Mouse (Mus musculus): ENCODE measurements at regions not wholly inside any gene's neighbourhood (a gene's known extent, or its start where the extent isn't known, plus 50 kb on each side); places are given as distances from the start of the nearest gene placed in this dataset.

GRCm38 (mm10) chr3:21484052-21484451 lies 592.4 kb upstream of the Tbl1xr1 start:
- no peak overlapping the region for H3K27ac ChIP-seq (replicated peaks)
- H3K27me3 ChIP-seq, result no peaks in the 10 kb centered on the region
- WGBS, result 78% methylated on average over 2 of the region's 2 CpGs
- H3K4me3 ChIP-seq, result no peak overlapping the region
- ATAC-seq (ENCODE audit: low FRiP score, low read depth), result no peak
- H3K4me1 ChIP-seq, result peaks cover 9% of the 10 kb centered on the region
- no peak overlapping the region for H3K4me2 ChIP-seq (replicated peaks)
- H3K36me3 ChIP-seq, result no peaks in the 10 kb centered on the region
- H3K9ac ChIP-seq (replicated peaks), result no peak overlapping the region
- H3K9me3 ChIP-seq, result no peaks in the 10 kb centered on the region

- H3K4me2 ChIP-seq (replicated peaks), result no peak overlapping the region
These were observed 591.0 kb upstream of the Tbl1xr1 start for GRCm38 (mm10) chr3:21485454-21485853.

GRCm38 (mm10) chr3:21489547-21489946 lies 586.9 kb upstream of the Tbl1xr1 start:
- WGBS, result 95% methylated on average over 1 of the region's 1 CpGs
- no peak for ATAC-seq (ENCODE audit: low FRiP score, low read depth)

More at GRCm38 (mm10) chr3:21485454-21485853, 591.0 kb upstream of the Tbl1xr1 start:
- H3K9ac ChIP-seq (replicated peaks), result no peak overlapping the region
- H3K9me3 ChIP-seq, result no peaks in the 10 kb centered on the region
- no peak for ATAC-seq (ENCODE audit: low FRiP score, low read depth)
- H3K27ac ChIP-seq (replicated peaks), result no peak overlapping the region
- H3K4me1 ChIP-seq, result no peaks in the 10 kb centered on the region
- H3K36me3 ChIP-seq, result no peaks in the 10 kb centered on the region
- H3K4me3 ChIP-seq, result no peak overlapping the region
- no peaks in the 10 kb centered on the region for H3K27me3 ChIP-seq

DNA sequence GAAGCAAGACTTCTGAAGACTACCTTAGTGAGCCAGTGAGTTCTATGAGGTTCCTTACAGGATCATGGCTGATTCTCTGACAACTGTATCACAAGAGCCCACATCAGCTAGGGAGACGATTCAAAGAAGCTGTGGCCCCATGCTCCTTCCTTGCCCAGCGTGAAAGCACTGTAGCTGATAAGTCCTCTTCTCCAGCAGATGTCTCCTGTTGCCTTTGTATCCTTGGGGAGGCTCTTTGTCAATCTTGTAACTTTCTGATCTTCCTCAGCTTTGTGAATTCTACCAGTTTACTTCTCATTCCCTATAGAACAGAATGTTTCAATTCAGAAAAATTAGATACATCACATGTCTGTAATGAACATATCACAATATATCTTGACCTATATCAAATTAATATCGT lies 584.0 kb upstream of the Tbl1xr1 start:
- Histone ChIP-seq H3K27ac (replicated peaks) (no peak overlapping the region), H3K27me3 (no peaks in the 10 kb centered on the region), H3K9ac (replicated peaks) (no peak overlapping the region), H3K4me1 (peaks cover 16% of the 10 kb centered on the region; the same call in 1 of the 2 replicates), H3K36me3 (no peaks in the 10 kb centered on the region), H3K4me3 (no peak overlapping the region), H3K4me2 (replicated peaks) (no peak overlapping the region), H3K9me3 (no peaks in the 10 kb centered on the region)
- no peak for ATAC-seq (ENCODE audit: low FRiP score, low read depth)
- 72% methylated on average over 3 of the region's 3 CpGs for WGBS

More at GRCm38 (mm10) chr3:21489547-21489946, 586.9 kb upstream of the Tbl1xr1 start:
- Histone ChIP-seq H3K36me3 (no peaks in the 10 kb centered on the region), H3K4me1 (peaks cover 2% of the 10 kb centered on the region; the same call in 1 of the 2 replicates), H3K9me3 (no peaks in the 10 kb centered on the region), H3K4me2 (replicated peaks) (no peak overlapping the region), H3K4me3 (no peak overlapping the region), H3K27me3 (no peaks in the 10 kb centered on the region), H3K27ac (replicated peaks) (no peak overlapping the region), H3K9ac (replicated peaks) (no peak overlapping the region)

DNA sequence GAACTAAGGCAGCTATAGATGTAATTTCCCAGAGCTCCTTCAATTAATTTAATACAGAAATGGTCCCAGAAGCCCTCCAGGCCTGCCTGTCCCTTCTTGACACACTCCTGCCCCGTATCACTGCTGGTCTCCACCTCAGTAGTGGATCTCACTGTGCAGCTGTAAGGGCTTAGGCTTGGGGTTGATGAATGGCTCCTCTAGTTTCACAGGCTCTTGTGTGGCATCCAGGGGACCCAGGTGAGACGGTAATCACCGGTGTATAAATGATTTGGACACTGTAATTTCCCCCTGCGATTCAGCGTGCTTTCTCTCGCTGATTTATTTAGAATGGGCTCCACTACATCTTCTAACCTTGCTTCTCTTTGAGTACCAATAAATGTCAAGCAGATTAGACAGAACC lies 583.1 kb upstream of the Tbl1xr1 start:
- Histone ChIP-seq H3K27ac (replicated peaks) (no peak overlapping the region), H3K9ac (replicated peaks) (no peak overlapping the region), H3K4me3 (no peak overlapping the region), H3K4me2 (replicated peaks) (no peak overlapping the region), H3K9me3 (no peaks in the 10 kb centered on the region), H3K4me1 (peaks cover 16% of the 10 kb centered on the region; the same call in 1 of the 2 replicates), H3K36me3 (no peaks in the 10 kb centered on the region), H3K27me3 (no peaks in the 10 kb centered on the region)
- 87% methylated on average over 6 of the region's 6 CpGs for WGBS
- ATAC-seq (ENCODE audit: low FRiP score, low read depth), result no peak; the same call in 1 of the 2 replicates

DNA sequence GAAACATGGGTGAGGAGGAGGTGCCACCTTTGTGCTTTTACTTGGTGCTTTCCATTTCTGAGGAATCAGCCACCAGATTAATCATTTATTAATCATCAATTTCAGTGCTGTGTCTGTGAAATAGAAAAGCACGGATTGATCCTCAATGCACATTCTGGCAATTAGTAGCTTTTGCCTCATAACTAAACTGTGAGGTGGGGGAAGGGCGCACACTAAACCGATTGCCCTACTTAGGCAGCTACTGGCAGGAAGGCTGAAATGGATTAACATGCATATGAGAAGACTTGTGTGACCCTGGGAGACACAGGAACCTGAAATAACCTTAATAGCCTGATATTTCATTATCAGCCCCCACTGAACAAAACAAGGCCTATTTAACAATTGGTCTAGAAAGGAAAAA lies 581.5 kb upstream of the Tbl1xr1 start:
- WGBS, result 57% methylated on average over 3 of the region's 3 CpGs
- Histone ChIP-seq H3K9ac (replicated peaks) (no peak overlapping the region), H3K4me2 (replicated peaks) (no peak overlapping the region), H3K4me1 (peaks cover 16% of the 10 kb centered on the region; the same call in 1 of the 2 replicates), H3K27ac (replicated peaks) (0 out of 2 replicates have a peak overlapping the region, but pooled peaks have one; percentile 6), H3K9me3 (no peaks in the 10 kb centered on the region), H3K4me3 (no peak overlapping the region), H3K36me3 (no peaks in the 10 kb centered on the region), H3K27me3 (no peaks in the 10 kb centered on the region)
- ATAC-seq (ENCODE audit: low FRiP score, low read depth), result peak; percentile 51; the same call in 1 of the 2 replicates

- ATAC-seq (ENCODE audit: low FRiP score, low read depth), result no peak
These were observed 580.8 kb upstream of the Tbl1xr1 start for GRCm38 (mm10) chr3:21495651-21496050.

DNA sequence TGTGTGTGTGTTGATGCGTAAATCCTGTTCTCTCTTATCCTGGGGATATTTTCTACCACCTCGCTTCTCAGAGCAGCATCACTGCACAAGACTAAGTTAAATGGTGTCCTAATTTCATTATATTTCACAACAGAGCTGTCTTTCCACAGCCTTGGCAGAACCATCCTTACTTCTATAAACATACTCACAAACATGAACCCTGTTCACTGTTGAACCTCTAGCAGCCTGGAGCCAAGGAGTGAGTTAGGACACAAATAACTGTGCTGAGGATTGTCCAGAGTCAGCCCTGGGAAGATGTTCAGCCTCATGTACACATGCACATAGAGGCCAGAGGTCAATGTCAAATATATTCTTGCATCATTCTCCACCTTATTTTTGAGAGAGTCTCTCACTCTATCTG lies 580.3 kb upstream of the Tbl1xr1 start:
- Histone ChIP-seq H3K4me2 (replicated peaks) (no peak overlapping the region), H3K4me1 (peaks cover 16% of the 10 kb centered on the region; the same call in 1 of the 2 replicates), H3K9ac (replicated peaks) (no peak overlapping the region), H3K27ac (replicated peaks) (no peak overlapping the region), H3K9me3 (no peaks in the 10 kb centered on the region), H3K36me3 (no peaks in the 10 kb centered on the region), H3K4me3 (no peak overlapping the region), H3K27me3 (no peaks in the 10 kb centered on the region)
- no peak for ATAC-seq (ENCODE audit: low FRiP score, low read depth)
- 93% methylated on average over 2 of the region's 2 CpGs for WGBS

More at GRCm38 (mm10) chr3:21495651-21496050, 580.8 kb upstream of the Tbl1xr1 start:
- no peak overlapping the region for H3K4me3 ChIP-seq
- WGBS, result 80% methylated on average over 5 of the region's 5 CpGs
- H3K27ac ChIP-seq (replicated peaks), result no peak overlapping the region
- H3K9me3 ChIP-seq, result no peaks in the 10 kb centered on the region
- no peaks in the 10 kb centered on the region for H3K36me3 ChIP-seq
- no peak overlapping the region for H3K4me2 ChIP-seq (replicated peaks)
- no peaks in the 10 kb centered on the region for H3K27me3 ChIP-seq
- peaks cover 16% of the 10 kb centered on the region; the same call in 1 of the 2 replicates for H3K4me1 ChIP-seq
- H3K9ac ChIP-seq (replicated peaks), result no peak overlapping the region

GRCm38 (mm10) chr3:21497011-21497410 lies 579.4 kb upstream of the Tbl1xr1 start:
- Histone ChIP-seq H3K4me3 (no peak overlapping the region), H3K9me3 (no peaks in the 10 kb centered on the region), H3K9ac (replicated peaks) (no peak overlapping the region), H3K27me3 (no peaks in the 10 kb centered on the region), H3K27ac (replicated peaks) (no peak overlapping the region), H3K36me3 (no peaks in the 10 kb centered on the region), H3K4me2 (replicated peaks) (no peak overlapping the region), H3K4me1 (peaks cover 16% of the 10 kb centered on the region; the same call in 1 of the 2 replicates)
- WGBS, result 63% methylated on average over 1 of the region's 1 CpGs
- ATAC-seq (ENCODE audit: low FRiP score, low read depth), result no peak

DNA sequence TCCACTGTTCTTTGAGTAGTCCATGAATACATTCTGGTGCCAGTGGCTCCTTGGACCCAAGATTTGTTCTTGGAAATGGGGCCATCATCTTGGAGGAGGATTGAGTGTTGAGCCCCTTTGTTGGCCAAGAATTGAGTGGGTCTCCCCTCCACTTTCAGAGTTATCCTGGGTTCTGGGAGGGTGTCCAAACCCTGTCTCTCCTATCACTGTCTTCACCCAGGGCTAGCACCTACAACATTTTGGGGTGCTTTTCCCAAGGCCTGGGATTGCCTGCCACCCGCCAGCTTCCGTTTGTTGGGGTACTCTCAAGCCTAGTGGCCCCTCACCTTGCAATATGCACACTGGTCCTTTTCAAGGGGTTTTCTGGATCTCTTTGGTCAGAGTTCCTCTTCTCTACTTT lies 568.8 kb upstream of the Tbl1xr1 start:
- Histone ChIP-seq H3K9ac (replicated peaks) (no peak overlapping the region), H3K36me3 (no peaks in the 10 kb centered on the region), H3K27me3 (no peaks in the 10 kb centered on the region), H3K4me2 (replicated peaks) (no peak overlapping the region), H3K4me1 (no peaks in the 10 kb centered on the region), H3K9me3 (peaks cover 16% of the 10 kb centered on the region), H3K27ac (replicated peaks) (no peak overlapping the region), H3K4me3 (no peak overlapping the region)
- no peak for ATAC-seq (ENCODE audit: low FRiP score, low read depth)
- WGBS, result 96% methylated on average over 2 of the region's 2 CpGs

GRCm38 (mm10) chr3:21512081-21512480 lies 564.4 kb upstream of the Tbl1xr1 start:
- H3K36me3 ChIP-seq, result no peaks in the 10 kb centered on the region
- H3K4me3 ChIP-seq, result no peak overlapping the region
- H3K9me3 ChIP-seq, result peaks cover 16% of the 10 kb centered on the region
- no peak overlapping the region for H3K27ac ChIP-seq (replicated peaks)
- no peaks in the 10 kb centered on the region for H3K27me3 ChIP-seq
- no peak overlapping the region for H3K4me2 ChIP-seq (replicated peaks)
- ATAC-seq (ENCODE audit: low FRiP score, low read depth), result no peak
- H3K9ac ChIP-seq (replicated peaks), result no peak overlapping the region
- no peaks in the 10 kb centered on the region for H3K4me1 ChIP-seq
- WGBS, result 82% methylated on average over 4 of the region's 4 CpGs

GRCm38 (mm10) chr3:21524426-21524937 lies 552.0 kb upstream of the Tbl1xr1 start:
- Histone ChIP-seq H3K27me3 (no peaks in the 10 kb centered on the region), H3K4me1 (peaks cover 8% of the 10 kb centered on the region), H3K36me3 (no peaks in the 10 kb centered on the region), H3K9me3 (peaks cover 6% of the 10 kb centered on the region), H3K27ac (replicated peaks) (peak overlapping the region; percentile 52), H3K9ac (replicated peaks) (0 out of 2 replicates have a peak overlapping the region, but pooled peaks have one; percentile 20), H3K4me2 (replicated peaks) (no peak overlapping the region), H3K4me3 (no peak overlapping the region)
- 25% methylated on average over 1 of the region's 1 CpGs for WGBS
- peak; percentile 77 for ATAC-seq (ENCODE audit: low FRiP score, low read depth)

- no peak overlapping the region for H3K27ac ChIP-seq (replicated peaks)
- H3K27me3 ChIP-seq, result no peaks in the 10 kb centered on the region
- no peak overlapping the region for H3K4me2 ChIP-seq (replicated peaks)
- WGBS, result 69% methylated on average over 5 of the region's 5 CpGs
- ATAC-seq (ENCODE audit: low FRiP score, low read depth), result no peak
- H3K36me3 ChIP-seq, result no peaks in the 10 kb centered on the region
- no peak overlapping the region for H3K9ac ChIP-seq (replicated peaks)
- H3K9me3 ChIP-seq, result no peaks in the 10 kb centered on the region
- no peaks in the 10 kb centered on the region for H3K4me1 ChIP-seq
- no peak overlapping the region for H3K4me3 ChIP-seq
These were observed 545.6 kb upstream of the Tbl1xr1 start for GRCm38 (mm10) chr3:21530862-21531261.
